Mouse (Mus musculus) ES-CJ7 (cell line): ENCODE measurements around the gene Pspc1.
"Not testable (repeated sequence)": the region's sequence is repeated elsewhere in the genome, so short reads cannot be mapped to it uniquely, and the experiment has no call there.

Experiments used
- DNase-seq: peaks from one replicate; pipeline ENCODE4 v3.0.0; 2011; ENCODE audit warnings: low read depth, low spot score

Pspc1 gene

GRCm38 (mm10) chr14:56778200-56778932 lies at the start of gene Pspc1:
Pspc1 (minus strand) TSS chr14:56778316.
- DNase-seq: peak; percentile 98

DNA sequence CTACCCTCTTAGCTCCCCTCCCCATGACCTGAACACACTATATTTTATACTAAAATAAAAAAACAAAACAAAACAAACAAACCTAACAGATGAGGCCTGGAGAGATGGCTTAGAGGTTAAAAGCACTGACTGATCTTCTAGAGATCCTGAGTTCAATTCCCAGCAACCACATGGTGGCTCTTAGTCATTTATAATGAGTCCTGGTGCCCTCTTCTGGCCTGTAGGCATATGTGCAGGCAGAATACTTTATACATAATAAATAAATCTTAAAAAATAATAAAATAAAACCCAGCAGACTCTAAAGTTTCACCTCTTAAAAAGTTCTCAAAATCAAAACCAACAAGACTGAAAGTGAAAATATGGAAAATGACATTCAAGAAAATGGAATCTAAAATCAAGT lies 46.4 kb upstream of the Pspc1 start:
- DNase-seq: no peak

GRCm38 (mm10) chr14:56817616-56818015 lies 39.5 kb upstream of the Pspc1 start:
- DNase-seq: peak; percentile 25

GRCm38 (mm10) chr14:56817131-56817530 lies 39.0 kb upstream of the Pspc1 start:
- no peak for DNase-seq

- no peak for DNase-seq
These were observed 38.4 kb upstream of the Pspc1 start for GRCm38 (mm10) chr14:56816541-56816940.

- DNase-seq: peak; percentile 93
These were observed 34.5 kb upstream of the Pspc1 start for GRCm38 (mm10) chr14:56812520-56813036.

GRCm38 (mm10) chr14:56811701-56812339 lies 33.7 kb upstream of the Pspc1 start, which contains the start of gene Zmym5:
Zmym5 (minus strand) TSS chr14:56811716.
- peak; percentile 59 for DNase-seq

DNA sequence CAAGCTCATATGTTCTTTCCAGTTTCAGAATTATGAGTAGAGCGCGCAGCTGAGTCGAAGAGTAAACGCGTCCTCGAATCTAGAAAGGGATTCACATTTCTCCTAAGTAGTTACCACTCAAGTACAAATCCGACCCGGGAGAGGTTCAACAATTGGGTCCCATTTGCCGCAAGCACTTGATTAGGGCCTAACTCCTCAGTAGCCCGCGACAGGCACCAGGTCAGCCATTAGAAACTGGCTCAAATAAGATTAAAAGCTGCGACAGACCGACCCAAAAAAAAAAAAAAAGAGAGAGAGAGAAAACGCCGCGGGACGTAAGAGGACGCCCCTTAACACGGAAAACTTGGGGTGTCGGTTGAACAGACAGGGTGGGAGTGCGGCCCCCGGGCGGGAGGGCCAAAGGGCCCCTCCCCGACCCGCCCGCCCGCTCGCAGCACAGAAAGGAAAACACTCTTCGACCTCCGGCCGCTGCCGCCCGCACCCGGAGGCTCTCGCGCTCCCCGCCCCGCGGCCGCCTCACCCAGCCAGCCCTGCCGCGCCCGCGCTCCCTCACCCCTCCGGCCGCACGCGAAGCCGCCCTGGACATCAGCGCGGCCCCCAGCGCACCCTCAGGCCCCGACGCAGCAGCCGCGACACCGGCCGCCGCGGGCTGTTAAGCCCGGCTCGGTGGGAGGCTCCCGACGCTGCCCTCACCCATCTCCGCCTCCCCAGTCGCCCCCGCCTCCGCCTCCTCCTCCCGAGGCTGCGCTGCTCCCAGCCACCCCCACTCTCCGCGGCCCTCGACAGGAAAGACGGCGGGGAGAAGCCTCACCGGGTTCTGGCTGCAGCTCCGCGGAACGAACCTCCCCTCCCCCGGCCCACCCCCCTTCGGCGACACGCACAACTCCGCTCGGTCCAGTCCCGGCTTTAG lies 32.9 kb upstream of the Pspc1 start:
- peak; percentile 27 for DNase-seq

DNA sequence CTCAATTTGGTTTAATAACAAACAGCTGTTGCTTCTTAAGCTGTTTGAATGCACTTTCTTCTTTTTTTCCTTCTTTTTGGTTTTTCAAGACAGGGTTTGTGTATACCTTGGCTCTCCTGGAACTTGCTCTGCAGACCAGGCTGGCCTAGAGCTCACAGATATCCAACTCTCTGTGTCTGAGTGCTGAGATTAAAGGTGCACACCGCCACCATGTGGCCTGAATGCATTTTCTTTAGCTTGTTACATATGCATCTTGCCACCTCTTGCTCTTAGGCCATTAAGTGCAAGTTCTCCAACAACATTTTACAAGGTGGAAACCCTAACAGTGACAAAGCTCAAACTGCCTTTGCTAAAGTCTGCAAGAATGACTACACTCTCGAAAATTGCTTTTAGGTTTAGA lies 15.1 kb upstream of the Pspc1 start:
- peak; percentile 72 for DNase-seq

GRCm38 (mm10) chr14:56784575-56784974 lies 6.5 kb upstream of the Pspc1 start:
- no peak for DNase-seq

DNA sequence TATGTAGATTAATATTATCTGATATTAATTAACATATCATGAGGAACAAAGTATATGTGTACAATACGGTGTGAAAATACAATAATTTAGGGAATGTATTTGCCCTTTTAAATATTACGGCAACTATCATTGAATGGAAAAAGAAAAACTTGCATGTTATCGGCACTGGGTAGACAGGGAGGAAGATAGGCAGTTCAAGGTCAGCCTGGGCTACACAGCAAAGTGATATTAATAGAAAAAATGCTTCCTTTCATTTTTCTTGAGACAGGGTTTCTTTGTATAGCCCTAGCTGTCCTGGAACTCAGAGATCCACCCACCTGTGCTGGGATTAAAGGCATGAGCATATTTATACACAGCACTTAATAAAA lies 801 bp upstream of the Pspc1 start:
- no peak for DNase-seq

DNA sequence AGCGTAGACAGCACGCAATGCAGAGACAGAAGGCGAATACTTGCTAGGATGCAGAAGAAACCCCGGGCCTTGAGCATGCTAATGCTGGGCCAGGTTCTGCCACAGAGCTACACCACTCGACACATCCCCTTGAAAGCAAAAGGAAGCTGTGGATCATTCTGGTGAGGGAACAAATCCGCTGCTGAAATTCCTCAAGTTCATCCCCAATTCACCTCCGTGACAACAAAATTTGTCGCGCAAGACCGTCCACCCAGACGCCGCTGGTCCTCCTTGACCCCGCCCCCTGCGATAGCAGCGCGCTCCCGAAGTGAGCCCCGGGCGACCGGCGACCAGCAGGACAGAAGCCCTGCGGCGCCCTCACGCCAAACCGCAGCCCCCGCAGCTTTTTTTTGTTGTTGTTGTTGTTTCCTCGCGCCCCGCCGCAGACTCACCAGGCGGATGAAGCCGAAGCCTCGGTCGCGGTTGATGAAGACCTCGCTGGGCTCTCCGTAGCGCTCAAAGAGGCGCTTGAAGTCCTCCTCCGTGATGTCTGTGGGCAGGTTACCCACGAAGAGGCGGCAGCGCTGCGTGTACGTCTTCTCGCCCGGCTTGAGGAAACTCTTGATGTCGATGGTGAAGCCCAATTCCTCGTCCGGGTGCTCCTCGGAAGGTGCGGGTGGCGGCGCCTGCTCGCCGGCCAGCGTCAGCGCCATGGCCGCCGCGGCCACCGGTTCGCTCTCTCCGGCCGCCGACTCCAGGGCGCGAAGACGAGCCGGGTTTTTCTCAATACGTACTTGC lies 568 bp downstream of the Pspc1 start:
- peak; percentile 39 for DNase-seq

DNA sequence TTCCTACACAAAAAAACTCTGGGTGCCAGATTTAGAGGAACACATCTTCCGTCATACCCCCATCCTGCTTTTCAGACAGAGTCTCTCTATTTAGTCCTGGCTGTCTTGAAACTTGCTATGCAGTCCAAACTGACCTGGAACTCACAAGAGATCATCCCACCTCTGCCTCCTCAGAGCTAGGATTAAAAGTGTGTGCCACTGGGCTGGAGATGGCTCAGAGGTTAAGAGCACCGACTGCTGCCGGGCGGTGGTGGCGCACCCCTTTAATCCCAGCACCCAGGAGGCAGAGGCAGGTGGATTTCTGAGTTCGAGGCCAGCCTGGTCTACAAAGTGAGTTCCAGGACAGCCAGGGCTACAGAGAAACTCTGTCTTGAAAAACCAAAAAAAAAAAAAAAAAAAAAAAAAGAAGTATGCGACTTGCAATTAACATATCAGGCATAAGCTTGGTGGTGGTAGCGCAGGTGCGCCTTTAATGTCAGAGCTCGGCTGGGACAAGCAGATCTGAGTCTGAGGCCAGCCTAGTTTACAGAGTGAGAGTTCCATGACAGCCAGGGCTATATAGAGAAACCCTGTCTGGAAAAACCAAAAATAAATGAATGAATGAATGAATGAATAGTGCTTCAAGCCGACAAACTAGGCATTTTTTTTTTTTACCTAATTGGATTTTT lies 1.4 kb downstream of the Pspc1 start:
- peak; percentile 38 for DNase-seq

- no peak for DNase-seq
These were observed 2.7 kb downstream of the Pspc1 start for GRCm38 (mm10) chr14:56775416-56775815.

GRCm38 (mm10) chr14:56766438-56766837 lies 11.7 kb downstream of the Pspc1 start:
- DNase-seq: peak; percentile 27

DNA sequence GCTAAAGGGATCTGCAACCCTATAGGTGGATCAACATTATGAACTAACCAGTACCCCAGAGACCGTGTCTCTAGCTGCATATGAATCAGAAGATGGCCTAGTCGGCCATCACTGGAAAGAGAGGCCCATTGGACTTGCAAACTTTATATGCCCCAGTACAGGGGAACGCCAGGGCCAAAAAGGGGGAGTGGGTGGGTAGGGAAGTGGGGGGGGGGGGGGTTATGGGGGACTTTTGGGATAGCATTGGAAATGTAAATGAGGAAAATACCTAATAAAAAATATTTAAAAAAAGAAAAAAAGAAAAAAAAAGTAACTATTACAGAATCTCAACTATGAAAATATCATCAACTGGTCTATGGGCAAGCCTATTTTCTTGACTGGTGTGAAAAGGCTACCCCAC lies 13.0 kb downstream of the Pspc1 start:
- DNase-seq: not testable (repeated sequence)

GRCm38 (mm10) chr14:56751282-56751681 lies 26.8 kb downstream of the Pspc1 start:
- no peak for DNase-seq

DNA sequence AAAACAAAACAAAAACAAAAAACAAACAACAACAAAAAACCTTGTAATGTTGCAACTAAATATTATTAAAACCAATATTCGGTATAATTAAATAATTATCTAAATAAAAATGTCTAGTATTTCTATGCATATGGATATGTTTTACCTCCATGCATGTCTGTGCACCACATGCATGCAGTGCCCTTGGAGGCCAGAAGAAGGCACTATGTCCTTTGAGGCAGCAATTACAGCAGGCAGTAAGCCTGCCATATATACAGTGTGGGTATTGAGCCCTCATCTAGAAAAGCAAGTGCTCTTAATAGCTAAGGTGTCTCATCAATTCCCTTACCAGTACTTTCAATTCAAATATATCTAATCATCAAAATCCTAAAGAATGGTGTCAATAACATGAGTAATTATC lies 37.9 kb downstream of the Pspc1 start:
- DNase-seq: peak; percentile 35

DNA sequence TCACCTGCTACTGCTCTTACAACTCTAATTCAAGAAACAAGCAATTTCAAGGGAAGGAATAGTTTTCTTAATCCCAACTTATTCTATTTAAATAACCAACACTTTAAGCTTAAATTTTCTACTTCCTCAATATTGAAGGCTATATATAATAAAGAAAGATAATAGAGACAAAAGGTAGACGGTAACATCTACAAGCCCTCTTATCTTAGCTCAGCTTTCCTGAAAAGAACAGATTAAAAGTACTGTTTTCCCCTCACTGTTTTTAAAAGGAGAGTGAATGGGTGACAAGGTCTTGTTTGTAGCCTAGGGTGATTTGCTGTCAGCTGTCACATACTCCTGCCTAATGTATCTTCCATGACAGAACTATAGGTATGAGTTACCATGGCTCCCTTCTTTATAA lies 51.6 kb downstream of the Pspc1 start:
- no peak for DNase-seq

GRCm38 (mm10) chr14:56705687-56706086 lies 72.4 kb downstream of the Pspc1 start:
- DNase-seq: no peak

- no peak for DNase-seq
These were observed 75.5 kb downstream of the Pspc1 start for GRCm38 (mm10) chr14:56702644-56703043.
